Mouse (Mus musculus): ENCODE measurements at regions not wholly inside any gene's neighbourhood (a gene's known extent, or its start where the extent isn't known, plus 50 kb on each side); places are given as distances from the start of the nearest gene placed in this dataset.

GRCm38 (mm10) chr5:75843807-75844206 lies 134.5 kb downstream of the Kdr start:
- H3K4me3 ChIP-seq (ENCODE audit: low read depth, low read length): no peak overlapping the region
- H3K4me2 ChIP-seq (ENCODE audit: low read depth, low read length): no peak overlapping the region
- H3K9me3 ChIP-seq (replicated peaks; ENCODE audit: control insufficient read depth, low read length): no peaks in the 10 kb centered on the region
- WGBS: 68% methylated on average over 3 of the region's 3 CpGs
- DNase-seq (ENCODE audit: low spot score) (no peak), ATAC-seq (replicated peaks; ENCODE audit: insufficient number of reproducible peaks, low FRiP score, low TSS enrichment, low read depth) (no peak)
- no peak overlapping the region for H3K9ac ChIP-seq (replicated peaks; ENCODE audit: low read length)
- no peaks in the 10 kb centered on the region for H3K4me1 ChIP-seq (ENCODE audit: control insufficient read depth, insufficient read depth, low read length)
- H3K36me3 ChIP-seq (replicated peaks; ENCODE audit: control insufficient read depth, insufficient read depth, low read depth, low read length): no peaks in the 10 kb centered on the region
- H3K27ac ChIP-seq (replicated peaks; ENCODE audit: low read depth, low read length): no peak overlapping the region
- no peaks in the 10 kb centered on the region for H3K27me3 ChIP-seq (ENCODE audit: control insufficient read depth, insufficient read depth, low read length)

- Histone ChIP-seq H3K9ac (replicated peaks; ENCODE audit: low read length) (no peak overlapping the region), H3K4me1 (ENCODE audit: control insufficient read depth, insufficient read depth, low read length) (no peaks in the 10 kb centered on the region), H3K4me2 (ENCODE audit: low read depth, low read length) (no peak overlapping the region), H3K9me3 (replicated peaks; ENCODE audit: control insufficient read depth, low read length) (no peaks in the 10 kb centered on the region), H3K4me3 (ENCODE audit: low read depth, low read length) (no peak overlapping the region), H3K27me3 (ENCODE audit: control insufficient read depth, insufficient read depth, low read length) (no peaks in the 10 kb centered on the region), H3K27ac (replicated peaks; ENCODE audit: low read depth, low read length) (no peak overlapping the region), H3K36me3 (replicated peaks; ENCODE audit: control insufficient read depth, insufficient read depth, low read depth, low read length) (no peaks in the 10 kb centered on the region)
- no peak for ATAC-seq (replicated peaks; ENCODE audit: insufficient number of reproducible peaks, low FRiP score, low TSS enrichment, low read depth)
- DNase-seq (ENCODE audit: low spot score): no peak
- 90% methylated on average over 7 of the region's 7 CpGs for WGBS
These were observed 137.8 kb downstream of the Kdr start for GRCm38 (mm10) chr5:75840421-75840820.

- Histone ChIP-seq H3K36me3 (replicated peaks; ENCODE audit: control insufficient read depth, insufficient read depth, low read depth, low read length) (no peaks in the 10 kb centered on the region), H3K27me3 (ENCODE audit: control insufficient read depth, insufficient read depth, low read length) (no peaks in the 10 kb centered on the region), H3K4me2 (ENCODE audit: low read depth, low read length) (0 out of 2 replicates have a peak overlapping the region, but pooled peaks have one; percentile 2), H3K27ac (replicated peaks; ENCODE audit: low read depth, low read length) (no peak overlapping the region), H3K4me1 (ENCODE audit: control insufficient read depth, insufficient read depth, low read length) (no peaks in the 10 kb centered on the region), H3K9me3 (replicated peaks; ENCODE audit: control insufficient read depth, low read length) (no peaks in the 10 kb centered on the region), H3K9ac (replicated peaks; ENCODE audit: low read length) (no peak overlapping the region), H3K4me3 (ENCODE audit: low read depth, low read length) (no peak overlapping the region)
- WGBS: 47% methylated on average over 20 of the region's 20 CpGs
- ATAC-seq (replicated peaks; ENCODE audit: insufficient number of reproducible peaks, low FRiP score, low TSS enrichment, low read depth): no peak
- DNase-seq (ENCODE audit: low spot score): peak; percentile 67
These were observed 142.7 kb downstream of the Kdr start for GRCm38 (mm10) chr5:75835556-75835961.

- DNase-seq (ENCODE audit: low spot score) (peak; percentile 19), ATAC-seq (replicated peaks; ENCODE audit: insufficient number of reproducible peaks, low FRiP score, low TSS enrichment, low read depth) (no peak)
- H3K27ac ChIP-seq (replicated peaks; ENCODE audit: low read depth, low read length): no peak overlapping the region; the same call in 1 of the 2 replicates
- peak overlapping the region; percentile 3 for H3K4me2 ChIP-seq (ENCODE audit: low read depth, low read length)
- H3K9me3 ChIP-seq (replicated peaks; ENCODE audit: control insufficient read depth, low read length): no peaks in the 10 kb centered on the region
- H3K9ac ChIP-seq (replicated peaks; ENCODE audit: low read length): no peak overlapping the region
- H3K4me3 ChIP-seq (ENCODE audit: low read depth, low read length): no peak overlapping the region
- no peaks in the 10 kb centered on the region for H3K27me3 ChIP-seq (ENCODE audit: control insufficient read depth, insufficient read depth, low read length)
- no peaks in the 10 kb centered on the region for H3K4me1 ChIP-seq (ENCODE audit: control insufficient read depth, insufficient read depth, low read length)
- WGBS: 46% methylated on average over 17 of the region's 17 CpGs
- H3K36me3 ChIP-seq (replicated peaks; ENCODE audit: control insufficient read depth, insufficient read depth, low read depth, low read length): no peaks in the 10 kb centered on the region
These were observed 143.3 kb downstream of the Kdr start for GRCm38 (mm10) chr5:75834766-75835555.

- Histone ChIP-seq H3K36me3 (replicated peaks; ENCODE audit: control insufficient read depth, insufficient read depth, low read depth, low read length) (no peaks in the 10 kb centered on the region), H3K27ac (replicated peaks; ENCODE audit: low read depth, low read length) (no peak overlapping the region), H3K9ac (replicated peaks; ENCODE audit: low read length) (no peak overlapping the region), H3K9me3 (replicated peaks; ENCODE audit: control insufficient read depth, low read length) (no peaks in the 10 kb centered on the region), H3K27me3 (ENCODE audit: control insufficient read depth, insufficient read depth, low read length) (no peaks in the 10 kb centered on the region), H3K4me3 (ENCODE audit: low read depth, low read length) (no peak overlapping the region), H3K4me2 (ENCODE audit: low read depth, low read length) (no peak overlapping the region), H3K4me1 (ENCODE audit: control insufficient read depth, insufficient read depth, low read length) (no peaks in the 10 kb centered on the region)
- no peak for DNase-seq (ENCODE audit: low spot score)
- no peak for ATAC-seq (replicated peaks; ENCODE audit: insufficient number of reproducible peaks, low FRiP score, low TSS enrichment, low read depth)
- 87% methylated on average over 5 of the region's 5 CpGs for WGBS
These were observed 145.9 kb downstream of the Kdr start for GRCm38 (mm10) chr5:75832341-75832740.

GRCm38 (mm10) chr5:75829850-75830625 lies 148.2 kb downstream of the Kdr start:
- ATAC-seq (replicated peaks; ENCODE audit: insufficient number of reproducible peaks, low FRiP score, low TSS enrichment, low read depth): no peak
- H3K4me3 ChIP-seq (ENCODE audit: low read depth, low read length): no peak overlapping the region
- 49% methylated on average over 6 of the region's 6 CpGs for WGBS

GRCm38 (mm10) chr5:75828332-75828731 lies 149.9 kb downstream of the Kdr start:
- Histone ChIP-seq H3K4me1 (ENCODE audit: control insufficient read depth, insufficient read depth, low read length) (no peaks in the 10 kb centered on the region), H3K9me3 (replicated peaks; ENCODE audit: control insufficient read depth, low read length) (no peaks in the 10 kb centered on the region), H3K27me3 (ENCODE audit: control insufficient read depth, insufficient read depth, low read length) (no peaks in the 10 kb centered on the region), H3K9ac (replicated peaks; ENCODE audit: low read length) (no peak overlapping the region), H3K4me3 (ENCODE audit: low read depth, low read length) (no peak overlapping the region), H3K36me3 (replicated peaks; ENCODE audit: control insufficient read depth, insufficient read depth, low read depth, low read length) (no peaks in the 10 kb centered on the region), H3K27ac (replicated peaks; ENCODE audit: low read depth, low read length) (no peak overlapping the region), H3K4me2 (ENCODE audit: low read depth, low read length) (no peak overlapping the region)
- DNase-seq (ENCODE audit: low spot score) (no peak), ATAC-seq (replicated peaks; ENCODE audit: insufficient number of reproducible peaks, low FRiP score, low TSS enrichment, low read depth) (no peak)
- 89% methylated on average over 5 of the region's 5 CpGs for WGBS

More at GRCm38 (mm10) chr5:75829850-75830625, 148.2 kb downstream of the Kdr start:
- H3K4me1 ChIP-seq (ENCODE audit: control insufficient read depth, insufficient read depth, low read length): no peaks in the 10 kb centered on the region
- no peaks in the 10 kb centered on the region for H3K9me3 ChIP-seq (replicated peaks; ENCODE audit: control insufficient read depth, low read length)
- H3K27me3 ChIP-seq (ENCODE audit: control insufficient read depth, insufficient read depth, low read length): no peaks in the 10 kb centered on the region
- no peaks in the 10 kb centered on the region for H3K36me3 ChIP-seq (replicated peaks; ENCODE audit: control insufficient read depth, insufficient read depth, low read depth, low read length)
- DNase-seq (ENCODE audit: low spot score): no peak
- no peak overlapping the region for H3K27ac ChIP-seq (replicated peaks; ENCODE audit: low read depth, low read length)
- no peak overlapping the region for H3K9ac ChIP-seq (replicated peaks; ENCODE audit: low read length)
- no peak overlapping the region for H3K4me2 ChIP-seq (ENCODE audit: low read depth, low read length)
